Mouse (Mus musculus): ENCODE measurements around the gene Cacna1d. TPM values are rescaled to one million over a fixed set of nuclear protein-coding genes. Genes with fewer than 3 reads are reported as not detected.
A peak's percentile ranks its signal among the peaks of the same experiment; 100 is the strongest.

The Cacna1d gene
- polyA plus RNA-seq, 1 experiment from 2014 or later = 10.0 TPM

DNA sequence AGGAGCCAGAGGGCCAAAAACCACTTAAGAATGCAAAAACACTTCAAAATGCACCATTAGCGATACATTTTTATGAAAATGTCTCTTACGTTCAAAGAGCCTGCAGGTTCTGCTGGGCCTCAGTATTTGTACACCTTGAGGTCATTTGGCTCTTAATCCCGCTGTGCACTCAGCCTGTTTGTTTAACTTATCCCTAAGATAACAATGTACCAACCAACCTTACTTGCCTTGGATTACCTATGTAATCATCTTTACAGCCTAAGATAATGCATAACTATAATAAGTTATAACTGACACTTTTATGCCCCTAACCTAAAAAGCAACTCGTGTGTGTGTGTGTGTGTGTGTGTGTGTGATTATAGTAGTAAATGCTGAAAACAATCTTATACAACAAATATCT, 411.5 kb downstream of the Cacna1d start:
- no peak for ATAC-seq (ENCODE audit: insufficient number of reproducible peaks, low FRiP score)
- Histone ChIP-seq H3K9ac (no peak overlapping the region), H3K27me3 (replicated peaks) (no peaks in the 10 kb centered on the region), H3K9me3 (replicated peaks) (no peaks in the 10 kb centered on the region; the same call in 1 of the 2 replicates), H3K4me3 (no peak overlapping the region), H3K36me3 (peaks cover 11% of the 10 kb centered on the region; the same call in 1 of the 2 replicates), H3K4me1 (replicated peaks) (0 out of 2 replicates have a peak, but pooled peaks cover 8% of the 10 kb centered on the region), H3K27ac (ENCODE audit: poor library complexity, severe bottlenecking) (no peak overlapping the region), H3K4me2 (no peak overlapping the region)
- 79% methylated on average over 4 of the region's 4 CpGs for WGBS

DNA sequence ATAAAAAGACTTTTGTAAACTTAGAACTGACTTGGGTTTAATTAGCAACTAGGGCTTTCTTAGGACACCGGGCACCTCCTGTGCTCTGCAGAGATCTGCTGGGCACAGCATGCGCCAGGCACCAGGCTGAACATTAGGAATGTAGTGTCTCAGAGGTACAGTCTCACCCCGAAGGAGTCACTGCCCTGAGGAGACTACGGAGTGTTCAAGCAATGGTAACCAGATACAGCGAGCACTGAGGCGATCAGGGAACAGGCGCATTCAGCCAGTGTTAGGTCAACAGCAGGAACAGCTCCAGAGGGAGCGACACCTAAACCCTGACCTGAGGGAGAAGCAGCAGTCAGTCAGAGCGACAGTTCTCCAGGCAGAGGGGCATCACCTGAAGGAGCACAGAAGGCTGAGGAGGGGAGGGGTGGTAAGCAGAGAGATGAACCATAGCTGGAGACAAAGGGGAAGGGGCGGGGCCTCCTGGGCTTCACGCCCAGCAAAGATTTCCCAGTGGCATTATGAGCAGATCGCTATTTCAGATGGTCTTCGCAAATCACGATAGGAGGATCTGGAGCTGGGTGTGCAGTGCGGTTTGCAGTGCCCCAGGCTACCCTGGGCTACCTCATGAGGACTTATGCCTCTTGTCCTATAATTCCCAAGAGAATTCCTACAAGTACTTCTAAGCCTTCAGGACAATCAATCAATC, 413.0 kb downstream of the Cacna1d start:
- Histone ChIP-seq H3K9me3 (replicated peaks) (no peaks in the 10 kb centered on the region; the same call in 1 of the 2 replicates), H3K27me3 (replicated peaks) (no peaks in the 10 kb centered on the region), H3K9ac (no peak overlapping the region), H3K4me3 (no peak overlapping the region), H3K27ac (ENCODE audit: poor library complexity, severe bottlenecking) (no peak overlapping the region), H3K4me2 (no peak overlapping the region), H3K4me1 (replicated peaks) (0 out of 2 replicates have a peak, but pooled peaks cover 8% of the 10 kb centered on the region), H3K36me3 (peaks cover 11% of the 10 kb centered on the region; the same call in 1 of the 2 replicates)
- ATAC-seq (ENCODE audit: insufficient number of reproducible peaks, low FRiP score) = no peak
- 74% methylated on average over 15 of the region's 15 CpGs for WGBS

DNA sequence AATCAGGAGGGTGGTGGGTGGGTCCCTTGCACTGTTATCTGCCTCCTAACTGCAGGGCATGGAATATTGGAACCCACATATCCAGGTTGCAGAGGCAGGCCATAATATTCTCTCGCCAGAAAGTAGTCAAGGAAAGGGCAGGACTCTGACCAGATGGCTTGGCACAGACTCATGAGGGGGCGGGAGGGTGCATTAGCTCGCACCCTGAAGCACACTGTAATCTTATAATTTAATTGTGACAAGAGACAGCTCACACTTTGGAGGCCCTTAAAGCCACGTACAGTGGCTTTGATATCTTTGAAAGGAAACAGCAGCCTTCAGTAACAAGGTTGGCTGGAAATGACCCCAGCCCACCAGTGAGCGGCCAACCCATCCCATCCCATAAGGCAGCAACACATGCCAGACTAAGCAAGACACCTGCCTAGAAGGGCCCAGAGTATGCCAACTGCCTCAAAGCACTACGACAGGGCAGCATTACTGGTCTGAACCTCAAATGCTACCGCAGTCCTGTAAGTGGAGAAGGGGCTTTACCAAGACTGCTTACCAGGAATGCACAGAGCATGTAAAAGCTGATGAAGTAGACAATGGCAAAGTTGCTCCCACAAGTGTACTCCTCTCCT, 415.9 kb downstream of the Cacna1d start:
- no peak overlapping the region for H3K4me2 ChIP-seq
- ATAC-seq (ENCODE audit: insufficient number of reproducible peaks, low FRiP score) = no peak
- no peak overlapping the region for H3K27ac ChIP-seq (ENCODE audit: poor library complexity, severe bottlenecking)
- H3K4me3 ChIP-seq = no peak overlapping the region
- H3K9me3 ChIP-seq (replicated peaks) = no peaks in the 10 kb centered on the region
- H3K4me1 ChIP-seq (replicated peaks) = 0 out of 2 replicates have a peak, but pooled peaks cover 8% of the 10 kb centered on the region
- no peaks in the 10 kb centered on the region for H3K27me3 ChIP-seq (replicated peaks)
- no peaks in the 10 kb centered on the region for H3K36me3 ChIP-seq
- H3K9ac ChIP-seq = no peak overlapping the region
- 60% methylated on average over 7 of the region's 7 CpGs for WGBS

DNA sequence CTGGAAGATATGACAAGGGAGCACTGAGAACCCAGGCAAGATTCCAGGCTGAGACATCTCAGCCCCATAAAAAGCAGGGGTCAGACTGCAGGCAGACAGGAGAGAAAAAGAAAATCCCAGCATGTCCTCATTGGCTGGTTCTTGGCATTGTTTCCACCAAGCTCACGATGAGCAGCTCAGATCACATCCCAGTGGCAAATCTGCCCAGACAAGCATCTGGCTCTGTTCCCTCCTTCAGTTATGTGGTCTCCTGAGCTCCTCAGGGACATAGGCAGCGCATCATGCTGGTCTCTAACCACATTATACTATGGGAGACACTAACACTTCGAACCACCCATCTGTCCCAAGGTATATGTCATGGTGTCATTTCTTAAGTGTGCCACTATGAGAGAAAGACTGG, 422.7 kb downstream of the Cacna1d start:
- no peak overlapping the region for H3K9ac ChIP-seq
- H3K27me3 ChIP-seq (replicated peaks) = no peaks in the 10 kb centered on the region
- ATAC-seq (ENCODE audit: insufficient number of reproducible peaks, low FRiP score) = no peak
- H3K9me3 ChIP-seq (replicated peaks) = no peaks in the 10 kb centered on the region
- no peak overlapping the region for H3K4me2 ChIP-seq
- H3K36me3 ChIP-seq = no peaks in the 10 kb centered on the region
- WGBS = 82% methylated on average over 3 of the region's 3 CpGs
- H3K4me1 ChIP-seq (replicated peaks) = no peaks in the 10 kb centered on the region
- H3K27ac ChIP-seq (ENCODE audit: poor library complexity, severe bottlenecking) = no peak overlapping the region
- H3K4me3 ChIP-seq = no peak overlapping the region

DNA sequence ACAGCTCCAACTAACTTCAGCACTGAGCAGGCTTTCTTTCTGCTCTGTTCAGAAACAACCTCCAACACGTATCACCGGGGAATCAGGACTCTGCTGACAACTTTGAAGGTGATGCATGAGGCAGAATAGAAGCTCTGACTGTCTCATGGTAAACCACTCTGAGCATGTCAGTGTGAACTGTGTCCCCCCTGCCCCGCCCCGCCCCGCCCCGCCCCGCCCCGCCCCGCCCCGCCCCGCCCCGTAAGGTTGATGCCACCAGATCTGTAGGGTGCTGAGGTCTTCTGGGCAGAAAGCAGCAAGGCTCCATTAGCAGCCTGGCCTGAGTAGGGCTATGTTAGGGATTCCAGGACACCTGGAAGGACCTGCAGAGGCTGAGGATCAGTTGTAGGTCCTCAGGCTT, 424.5 kb downstream of the Cacna1d start:
- Histone ChIP-seq H3K4me2 (no peak overlapping the region), H3K9ac (no peak overlapping the region), H3K9me3 (replicated peaks) (no peaks in the 10 kb centered on the region), H3K36me3 (no peaks in the 10 kb centered on the region), H3K4me1 (replicated peaks) (no peaks in the 10 kb centered on the region), H3K27me3 (replicated peaks) (no peaks in the 10 kb centered on the region), H3K4me3 (no peak overlapping the region), H3K27ac (ENCODE audit: poor library complexity, severe bottlenecking) (no peak overlapping the region)
- ATAC-seq (ENCODE audit: insufficient number of reproducible peaks, low FRiP score) = no peak
- WGBS = 67% methylated on average over 11 of the region's 12 CpGs

DNA sequence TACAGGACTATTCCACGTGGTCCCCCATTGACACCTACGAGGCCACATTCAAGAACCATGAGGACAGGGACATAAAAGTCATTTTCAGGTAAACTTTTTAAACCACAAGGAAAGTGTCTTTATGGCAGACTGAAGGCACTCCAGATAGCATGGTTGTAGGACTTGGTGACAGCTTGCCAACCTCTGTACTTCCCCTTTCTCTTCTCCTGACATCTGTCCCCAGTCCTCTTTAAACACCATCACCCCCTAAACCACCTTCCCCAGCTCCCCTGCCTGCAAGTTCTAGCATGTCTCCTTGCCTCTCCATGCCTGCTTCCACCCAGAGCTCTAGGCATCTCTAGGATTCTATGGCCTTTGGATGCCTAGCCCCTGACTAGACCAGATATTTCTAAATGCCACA, 426.4 kb downstream of the Cacna1d start:
- Histone ChIP-seq H3K27me3 (replicated peaks) (no peaks in the 10 kb centered on the region), H3K4me2 (no peak overlapping the region), H3K9ac (no peak overlapping the region), H3K27ac (ENCODE audit: poor library complexity, severe bottlenecking) (no peak overlapping the region), H3K4me3 (no peak overlapping the region), H3K36me3 (no peaks in the 10 kb centered on the region), H3K4me1 (replicated peaks) (no peaks in the 10 kb centered on the region), H3K9me3 (replicated peaks) (no peaks in the 10 kb centered on the region)
- 87% methylated on average over 2 of the region's 2 CpGs for WGBS
- no peak for ATAC-seq (ENCODE audit: insufficient number of reproducible peaks, low FRiP score)

DNA sequence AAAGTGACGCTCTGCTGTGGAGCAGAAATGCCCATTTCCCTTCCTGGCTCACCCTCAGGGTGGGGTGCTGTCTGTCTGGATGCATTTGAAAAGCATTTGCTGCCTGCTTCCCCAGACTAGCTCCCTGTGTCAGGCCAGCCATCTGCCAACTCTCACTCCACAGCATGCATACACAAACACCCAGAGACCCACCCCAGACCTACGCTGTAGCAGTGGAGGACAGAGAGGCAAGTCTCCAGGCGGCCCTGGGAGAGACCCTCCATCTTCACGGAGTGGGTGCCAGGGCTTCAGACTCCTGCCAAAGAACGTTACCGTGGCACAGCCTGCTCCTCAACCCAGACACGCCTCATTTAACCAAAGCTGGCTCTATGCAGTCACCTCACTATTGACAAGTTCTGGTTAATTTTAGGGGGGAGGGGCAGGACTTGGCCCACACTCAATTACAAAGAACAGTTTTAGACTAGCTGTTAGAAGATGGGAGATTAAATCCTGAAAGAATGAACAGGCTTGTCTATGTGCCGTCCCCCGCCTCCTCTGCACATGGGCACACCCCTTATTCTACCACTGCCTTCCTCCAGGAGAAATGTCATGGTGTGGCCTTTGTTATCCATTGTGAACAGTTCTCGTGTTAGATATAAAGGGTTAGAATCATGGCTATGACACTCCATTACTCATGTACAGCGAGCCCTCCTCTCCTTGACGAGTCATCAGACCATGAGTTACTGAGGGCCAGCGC, 435.1 kb downstream of the Cacna1d start:
- 63% methylated on average over 13 of the region's 13 CpGs for WGBS
- H3K4me1 ChIP-seq (replicated peaks) = peaks cover 8% of the 10 kb centered on the region; the same call in 1 of the 2 replicates
- H3K36me3 ChIP-seq = no peaks in the 10 kb centered on the region
- no peak overlapping the region for H3K27ac ChIP-seq (ENCODE audit: poor library complexity, severe bottlenecking)
- H3K9ac ChIP-seq = no peak overlapping the region
- no peak overlapping the region for H3K4me3 ChIP-seq
- H3K4me2 ChIP-seq = no peak overlapping the region
- no peaks in the 10 kb centered on the region; the same call in 1 of the 2 replicates for H3K9me3 ChIP-seq (replicated peaks)
- no peaks in the 10 kb centered on the region for H3K27me3 ChIP-seq (replicated peaks)
- ATAC-seq (ENCODE audit: insufficient number of reproducible peaks, low FRiP score) = 0 out of 2 replicates have a peak, but pooled peaks have one; percentile 6

DNA sequence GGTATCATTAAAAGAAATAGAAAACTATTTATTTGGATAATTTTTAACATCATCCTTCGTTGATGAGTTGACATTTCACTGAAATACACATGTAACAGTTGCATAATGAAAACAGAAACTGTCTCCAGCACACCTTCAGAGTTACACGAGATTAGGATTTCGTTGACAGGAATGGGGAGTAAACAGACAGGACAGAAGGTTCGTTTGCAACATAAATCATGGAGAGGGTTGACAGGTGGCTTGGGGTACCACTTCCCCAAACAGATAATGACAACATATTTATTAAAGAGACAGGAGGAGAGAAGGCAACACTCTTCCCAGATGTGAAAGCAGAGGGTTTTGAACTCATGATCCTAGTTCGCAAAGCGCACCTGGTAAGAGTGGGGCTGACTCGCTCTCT, 436.3 kb downstream of the Cacna1d start:
- no peaks in the 10 kb centered on the region; the same call in 1 of the 2 replicates for H3K9me3 ChIP-seq (replicated peaks)
- WGBS = 72% methylated on average over 7 of the region's 7 CpGs
- H3K27ac ChIP-seq (ENCODE audit: poor library complexity, severe bottlenecking) = no peak overlapping the region
- no peaks in the 10 kb centered on the region for H3K27me3 ChIP-seq (replicated peaks)
- no peak for ATAC-seq (ENCODE audit: insufficient number of reproducible peaks, low FRiP score)
- H3K36me3 ChIP-seq = no peaks in the 10 kb centered on the region
- peaks cover 8% of the 10 kb centered on the region; the same call in 1 of the 2 replicates for H3K4me1 ChIP-seq (replicated peaks)
- H3K4me2 ChIP-seq = no peak overlapping the region
- no peak overlapping the region for H3K9ac ChIP-seq
- H3K4me3 ChIP-seq = no peak overlapping the region

DNA sequence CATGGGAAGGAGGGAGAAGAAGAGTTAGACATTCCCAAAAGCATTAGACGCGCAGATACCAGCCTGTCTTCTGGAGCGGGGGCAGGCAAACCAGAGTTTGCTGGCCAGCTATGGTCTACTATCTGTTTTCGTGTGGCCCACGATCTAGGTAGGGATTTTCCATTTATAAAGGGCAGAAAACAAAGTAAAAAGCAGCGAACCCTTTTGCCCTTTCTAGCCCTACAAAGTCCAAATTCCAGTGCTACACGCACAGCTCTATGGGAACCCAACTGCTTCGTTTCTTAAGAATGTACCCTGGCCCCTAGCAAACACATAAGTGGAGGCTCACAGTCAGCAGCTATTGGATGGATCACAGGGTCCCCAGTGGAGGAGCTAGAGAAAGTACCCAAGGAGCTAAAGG, 441.0 kb downstream of the Cacna1d start:
- Histone ChIP-seq H3K27ac (ENCODE audit: poor library complexity, severe bottlenecking) (no peak overlapping the region), H3K9ac (no peak overlapping the region), H3K9me3 (replicated peaks) (no peaks in the 10 kb centered on the region; the same call in 1 of the 2 replicates), H3K36me3 (peaks cover 6% of the 10 kb centered on the region; the same call in 1 of the 2 replicates), H3K4me3 (no peak overlapping the region), H3K27me3 (replicated peaks) (no peaks in the 10 kb centered on the region), H3K4me2 (no peak overlapping the region), H3K4me1 (replicated peaks) (peaks cover 12% of the 10 kb centered on the region)
- 88% methylated on average over 8 of the region's 8 CpGs for WGBS
- no peak for ATAC-seq (ENCODE audit: insufficient number of reproducible peaks, low FRiP score)

DNA sequence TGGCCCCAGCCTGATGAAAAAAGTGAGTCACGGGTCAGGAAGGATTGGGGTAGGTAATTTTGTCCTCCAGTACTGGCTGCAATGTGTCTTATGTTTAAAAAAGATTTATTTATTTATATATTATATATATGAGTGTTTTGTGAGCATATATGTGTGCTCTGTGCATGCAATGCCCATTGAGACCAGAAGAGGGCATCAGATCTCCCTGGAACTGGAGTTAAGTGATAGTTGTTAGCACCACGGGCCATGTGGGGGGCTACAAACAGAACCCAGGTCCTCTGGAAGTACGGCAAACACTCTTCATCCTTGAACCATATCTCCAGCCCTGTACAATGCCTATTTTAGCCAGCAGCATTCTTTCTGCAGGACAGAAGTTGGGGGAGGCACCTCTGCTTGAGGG, 443.2 kb downstream of the Cacna1d start:
- Histone ChIP-seq H3K4me3 (no peak overlapping the region), H3K4me2 (no peak overlapping the region), H3K9me3 (replicated peaks) (no peaks in the 10 kb centered on the region; the same call in 1 of the 2 replicates), H3K9ac (no peak overlapping the region), H3K36me3 (peaks cover 6% of the 10 kb centered on the region; the same call in 1 of the 2 replicates), H3K27me3 (replicated peaks) (no peaks in the 10 kb centered on the region), H3K27ac (ENCODE audit: poor library complexity, severe bottlenecking) (no peak overlapping the region), H3K4me1 (replicated peaks) (peaks cover 19% of the 10 kb centered on the region)
- ATAC-seq (ENCODE audit: insufficient number of reproducible peaks, low FRiP score) = no peak
- WGBS = 74% methylated on average over 3 of the region's 3 CpGs

DNA sequence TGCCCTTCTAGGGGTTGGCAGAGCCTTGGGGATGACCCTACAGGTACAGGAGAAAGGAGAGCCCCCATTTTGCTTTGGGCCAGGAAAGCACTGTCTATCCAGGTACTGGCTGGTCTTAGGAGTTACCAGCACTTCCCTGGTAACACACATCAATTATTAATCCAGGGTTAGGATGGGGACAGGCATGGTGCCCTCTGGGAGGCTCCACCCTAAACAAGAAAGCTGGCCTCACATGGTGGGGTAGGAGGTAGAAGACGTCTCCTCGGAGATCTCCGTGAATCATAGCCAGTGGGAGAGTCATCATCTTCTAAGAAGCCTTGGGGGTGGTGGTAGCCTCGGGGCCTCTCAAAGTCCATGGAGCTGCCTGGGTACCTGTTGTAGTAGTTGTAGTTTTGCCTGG, 444.3 kb downstream of the Cacna1d start:
- ATAC-seq (ENCODE audit: insufficient number of reproducible peaks, low FRiP score) = no peak
- no peak overlapping the region for H3K4me2 ChIP-seq
- peaks cover 19% of the 10 kb centered on the region for H3K4me1 ChIP-seq (replicated peaks)
- no peaks in the 10 kb centered on the region for H3K27me3 ChIP-seq (replicated peaks)
- no peak overlapping the region for H3K27ac ChIP-seq (ENCODE audit: poor library complexity, severe bottlenecking)
- H3K4me3 ChIP-seq = no peak overlapping the region
- no peaks in the 10 kb centered on the region for H3K9me3 ChIP-seq (replicated peaks)
- no peak overlapping the region for H3K9ac ChIP-seq
- WGBS = 83% methylated on average over 4 of the region's 4 CpGs
- H3K36me3 ChIP-seq = peaks cover 6% of the 10 kb centered on the region; the same call in 1 of the 2 replicates

Data from heart, embryonic 12.5 days (tissue).